Mouse (Mus musculus) kidney, adult 18-20 months (tissue): ENCODE data around the gene Clip1.
"Not testable (repeated sequence)": the region's sequence is repeated elsewhere in the genome, so short reads cannot be mapped to it uniquely, and the experiment has no call there.

Experiments
- DNase-seq: peaks from one replicate; pipeline ENCODE4 v3.0.0; 2021

Clip1 gene

GRCm38 (mm10) chr5:123684221-123685144, at the start of gene Clip1:
Gene Clip1 (minus strand): TSS chr5:123684618.
- peak; percentile 80 for DNase-seq

GRCm38 (mm10) chr5:123730981-123731380, 46.6 kb upstream of the Clip1 start:
- DNase-seq, result no peak

DNA sequence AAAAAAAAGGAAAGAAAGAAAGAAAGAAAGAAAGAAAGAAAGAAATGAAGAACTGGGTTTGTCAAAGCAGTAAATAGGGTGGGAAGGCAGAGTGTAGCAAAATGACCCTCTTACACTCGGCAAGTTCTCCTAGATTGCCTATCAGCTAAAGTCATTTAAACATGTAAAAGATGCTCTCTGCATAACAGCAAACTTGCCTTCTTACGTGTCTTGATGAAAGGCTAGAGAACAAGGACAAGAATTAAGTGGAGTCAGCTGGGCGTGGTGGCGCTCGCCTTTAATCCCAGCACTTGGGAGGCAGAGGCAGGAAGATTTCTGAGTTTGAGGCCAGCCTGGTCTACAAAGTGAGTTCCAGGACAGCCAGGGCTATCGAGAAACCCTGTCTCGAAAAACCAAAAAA, 39.4 kb upstream of the Clip1 start:
- DNase-seq, result not testable (repeated sequence)

GRCm38 (mm10) chr5:123720328-123721311, 36.2 kb upstream of the Clip1 start, which contains the start of gene Zcchc8:
Gene Zcchc8 (minus strand): TSS chr5:123721100.
- peak; percentile 97 for DNase-seq

DNA sequence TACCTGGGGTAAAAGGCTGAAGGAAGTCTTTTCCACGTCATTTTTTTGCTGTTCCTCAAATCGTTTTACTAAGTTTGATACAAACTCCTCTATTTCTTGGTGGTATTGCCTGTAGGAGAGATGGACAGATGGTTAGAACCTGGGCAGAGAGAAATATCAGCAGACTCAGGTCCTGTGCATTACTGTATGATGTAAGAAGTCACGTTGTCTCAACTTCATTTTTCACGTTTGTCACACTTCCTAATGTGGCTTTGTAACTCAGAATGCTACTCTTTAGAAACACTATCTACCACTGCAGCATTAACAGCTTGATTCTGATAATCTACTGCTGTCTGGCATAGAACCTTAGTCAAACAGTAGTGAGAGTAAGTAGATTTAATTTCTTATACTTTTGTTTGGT, 30.2 kb upstream of the Clip1 start:
- no peak for DNase-seq

DNA sequence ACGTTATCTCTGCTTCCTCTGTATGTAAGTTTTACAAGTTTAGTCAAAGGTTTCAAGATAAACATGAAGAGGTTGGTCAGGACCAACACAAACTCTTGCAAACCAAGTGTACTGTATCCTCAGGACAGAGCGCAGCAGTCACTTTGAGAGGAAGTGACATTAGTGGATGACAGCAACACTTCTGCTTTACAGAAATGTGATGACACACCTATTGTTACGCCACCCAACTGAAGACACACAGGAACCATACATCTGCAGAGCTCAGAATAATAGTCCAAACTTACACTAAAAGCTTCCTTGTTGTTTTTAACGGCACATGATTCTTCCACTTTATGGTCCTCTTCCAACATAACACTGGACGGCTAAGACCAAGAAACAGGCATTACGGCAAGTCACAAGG, 29.4 kb upstream of the Clip1 start:
- no peak for DNase-seq

GRCm38 (mm10) chr5:123709571-123709970, 25.2 kb upstream of the Clip1 start:
- peak; percentile 17 for DNase-seq

- DNase-seq, result no peak
These were observed 24.2 kb upstream of the Clip1 start for GRCm38 (mm10) chr5:123708598-123708997.

DNA sequence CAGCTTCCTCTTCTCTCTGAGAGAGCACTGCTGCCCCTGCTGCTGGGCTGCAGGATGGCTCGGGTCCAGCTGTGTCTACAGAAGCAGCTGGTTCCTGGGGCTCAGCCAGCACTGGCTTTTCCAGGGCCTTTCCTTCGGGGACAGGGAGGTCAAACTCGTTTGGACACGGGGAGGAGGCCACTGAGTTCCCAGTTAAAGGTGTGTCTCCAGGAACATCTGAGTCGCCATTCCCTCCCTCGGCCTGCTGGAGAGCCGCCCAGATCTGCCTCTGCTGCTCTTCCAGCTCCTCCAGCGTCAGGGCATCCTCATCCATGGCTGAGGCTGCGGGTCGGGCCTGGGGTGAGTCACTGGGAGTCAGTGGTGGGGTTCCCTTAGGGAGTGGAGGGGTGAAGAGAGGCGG, 16.2 kb upstream of the Clip1 start:
- DNase-seq, result peak; percentile 60

GRCm38 (mm10) chr5:123699198-123699597, 14.8 kb upstream of the Clip1 start:
- peak; percentile 71 for DNase-seq

- no peak for DNase-seq
These were observed 12.5 kb upstream of the Clip1 start for GRCm38 (mm10) chr5:123696961-123697360.

- no peak for DNase-seq
These were observed 11.8 kb upstream of the Clip1 start for GRCm38 (mm10) chr5:123696244-123696643.

- DNase-seq, result no peak
These were observed 10.1 kb upstream of the Clip1 start for GRCm38 (mm10) chr5:123694468-123694867.

GRCm38 (mm10) chr5:123683377-123684220, 819 bp downstream of the Clip1 start:
- no peak for DNase-seq

- no peak for DNase-seq
These were observed 1.4 kb downstream of the Clip1 start for GRCm38 (mm10) chr5:123683043-123683376.

DNA sequence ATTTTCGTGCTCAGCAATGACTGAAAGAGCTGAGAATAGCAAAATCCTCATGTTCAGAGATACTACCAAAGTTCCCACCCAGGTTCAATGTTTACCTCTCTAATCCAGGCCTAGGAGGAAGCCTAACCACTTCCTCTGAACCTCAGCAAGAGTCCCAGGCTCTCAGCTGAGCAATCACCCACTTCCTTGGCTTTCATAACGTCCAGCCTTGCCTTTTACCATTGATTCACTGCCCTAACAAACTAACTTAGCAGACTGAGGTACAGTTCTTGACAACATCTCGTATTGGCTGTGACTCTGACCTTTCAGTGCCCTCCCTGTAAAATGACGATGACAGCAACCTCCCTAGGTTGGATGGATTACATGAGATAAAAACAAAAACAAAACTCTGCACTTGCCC, 2.0 kb downstream of the Clip1 start:
- DNase-seq, result no peak

DNA sequence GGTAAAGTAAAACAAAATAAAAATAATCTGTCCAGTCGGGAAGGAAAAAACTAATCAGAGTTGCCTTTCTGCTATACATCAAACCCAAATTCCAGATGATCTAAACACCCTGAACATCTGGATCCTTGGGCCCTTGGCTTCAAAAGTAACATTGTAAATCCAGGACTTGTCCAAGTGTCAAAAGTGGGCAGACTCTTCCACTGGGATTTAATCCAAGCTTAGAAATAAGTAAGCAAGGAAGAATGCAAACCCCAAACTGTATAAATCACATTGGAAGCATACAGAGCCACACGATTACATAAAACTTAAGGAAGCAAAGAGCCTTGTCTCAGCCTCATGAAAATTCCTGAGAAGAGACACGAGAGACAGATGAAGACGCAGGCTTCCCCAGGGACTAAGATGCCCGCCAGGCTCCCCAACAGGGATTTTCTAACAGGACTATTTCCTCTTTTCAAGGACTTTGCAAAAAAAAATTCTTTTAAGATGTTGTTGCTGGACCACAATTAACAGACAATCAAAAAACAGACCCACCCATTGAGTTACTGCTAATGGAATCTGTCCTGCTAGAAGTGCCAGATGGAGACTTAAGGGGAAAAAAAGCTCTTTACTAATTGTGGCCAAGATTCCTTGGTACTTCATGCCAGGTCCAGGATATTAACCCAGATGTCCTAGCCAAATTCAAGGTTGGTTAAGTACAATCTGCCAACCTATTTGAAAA, 4.7 kb downstream of the Clip1 start:
- no peak for DNase-seq

DNA sequence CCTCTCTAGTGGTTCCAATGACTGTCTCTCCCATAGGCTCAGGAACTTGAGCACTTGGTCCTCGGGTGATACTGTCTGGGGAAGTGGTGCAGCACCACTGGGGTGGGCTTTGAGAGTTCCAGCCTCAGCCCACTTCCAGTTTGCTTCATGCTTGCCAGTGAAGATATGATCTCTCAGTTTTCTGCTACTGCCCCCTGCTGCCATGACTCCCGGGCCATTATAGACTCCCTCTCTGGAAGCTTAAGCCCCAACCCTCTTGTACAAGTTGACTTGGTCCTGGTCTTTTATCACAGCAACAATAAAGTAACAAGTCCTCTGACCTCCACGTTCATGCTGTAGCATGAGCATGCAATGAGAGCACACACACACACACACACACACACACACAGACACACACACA, 5.3 kb downstream of the Clip1 start:
- DNase-seq, result no peak

DNA sequence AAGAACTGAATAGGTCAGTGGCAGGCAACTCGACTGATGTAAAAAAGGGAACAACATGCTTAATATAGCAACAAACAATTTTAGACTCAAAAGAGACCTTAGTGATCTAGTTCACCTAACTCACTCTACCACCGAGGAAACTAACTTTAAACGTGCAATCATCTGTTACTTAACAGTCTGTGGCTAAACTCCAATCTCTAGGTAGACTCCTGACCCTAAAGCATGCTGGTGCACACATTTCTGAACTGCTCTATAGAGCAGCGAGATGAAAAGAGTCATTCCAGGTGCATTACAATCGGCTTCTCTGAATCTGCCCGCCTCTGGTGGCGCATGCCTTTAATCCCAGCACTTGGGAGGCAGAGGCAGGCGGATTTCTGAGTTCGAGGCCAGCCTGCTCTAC, 8.7 kb downstream of the Clip1 start:
- DNase-seq, result no peak

DNA sequence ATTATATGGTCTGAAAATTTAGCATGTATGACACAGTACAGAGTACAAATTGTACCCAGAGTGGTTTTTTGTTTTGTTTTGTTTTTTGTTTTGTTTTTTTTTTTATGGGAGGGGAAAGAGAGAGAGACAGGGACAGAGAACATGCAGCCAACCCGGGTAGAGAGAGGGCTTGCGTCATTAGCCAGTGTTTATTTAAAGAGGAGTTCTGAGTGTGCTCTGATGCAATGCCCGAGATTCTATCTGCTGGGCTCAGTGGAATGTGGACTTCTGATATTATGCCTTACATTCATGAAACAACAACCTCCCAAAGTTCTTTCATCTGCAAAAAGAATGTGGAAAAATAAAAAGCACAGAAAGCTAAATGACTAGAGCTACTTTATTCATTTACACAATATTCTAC, 9.2 kb downstream of the Clip1 start:
- no peak for DNase-seq

DNA sequence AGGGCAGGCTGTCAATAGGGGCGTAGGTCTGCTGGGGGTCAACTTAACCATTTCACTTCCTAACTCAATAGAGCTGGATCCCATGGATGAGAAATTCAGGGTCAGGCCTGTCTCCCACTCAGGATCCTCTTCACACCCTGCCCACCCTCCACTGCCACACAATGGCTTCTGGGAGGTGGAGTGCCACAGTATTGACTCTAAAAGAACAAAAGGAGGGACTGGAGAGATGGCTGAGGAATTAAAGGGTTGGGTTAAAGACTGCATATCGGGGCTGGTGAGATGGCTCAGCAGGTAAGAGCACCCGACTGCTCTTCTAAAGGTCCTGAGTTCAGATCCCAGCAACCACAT, 13.0 kb downstream of the Clip1 start:
- DNase-seq, result no peak
